8 mouse cellular contexts compared by ENCODE assay signal in genomic region chr10:37231936-37232556, GRCm38 (mm10).
A peak's percentile ranks its signal among the peaks of the same experiment; 100 is the strongest.
DNase-seq lines count a peak whose midpoint lies in the region; ATAC-seq and TF ChIP-seq lines count a peak whose summit lies in the region.

No protein-coding gene starts in this region.

- peaks cover 60% of the 10 kb centered on the region for H3K4me1 ChIP-seq in bone marrow macrophage, adult 2 months (ENCODE audit: control insufficient read depth, insufficient read depth, low read length)
- peaks cover 12% of the 10 kb centered on the region; the same call in 1 of the 2 replicates for H3K4me1 ChIP-seq in intestine, embryonic 15.5 days (replicated peaks)
- H3K4me1 ChIP-seq in lung, embryonic 15.5 days: peaks cover 26% of the 10 kb centered on the region
- H3K4me1 ChIP-seq in neural tube, embryonic 15.5 days: peaks cover 6% of the 10 kb centered on the region

- no peaks in the 10 kb centered on the region for H3K36me3 ChIP-seq in intestine, embryonic 15.5 days
- H3K36me3 ChIP-seq in lung, embryonic 15.5 days: no peaks in the 10 kb centered on the region
- no peaks in the 10 kb centered on the region for H3K36me3 ChIP-seq in neural tube, embryonic 15.5 days

- no peaks in the 10 kb centered on the region for H3K9me3 ChIP-seq in intestine, embryonic 15.5 days
- no peaks in the 10 kb centered on the region for H3K9me3 ChIP-seq in lung, embryonic 15.5 days
- H3K9me3 ChIP-seq in neural tube, embryonic 15.5 days (replicated peaks): no peaks in the 10 kb centered on the region

- H3K27me3 ChIP-seq in intestine, embryonic 15.5 days (replicated peaks): no peaks in the 10 kb centered on the region
- no peaks in the 10 kb centered on the region for H3K27me3 ChIP-seq in lung, embryonic 15.5 days
- no peaks in the 10 kb centered on the region for H3K27me3 ChIP-seq in neural tube, embryonic 15.5 days (replicated peaks)

- DNase-seq in adrenal gland, postnatal 10 days: peak; percentile 27
- DNase-seq in adrenal gland, postnatal 4 days (ENCODE audit: low spot score in 2 of 2): no peak
- peak; percentile 37 for DNase-seq in gastrocnemius, postnatal 25 days
- DNase-seq in frontal cortex, postnatal 36 days (ENCODE audit: low spot score in 2 of 2): no peak

- whole genome bisulfite sequencing in intestine, embryonic 15.5 days: 16% methylated on average over 11 of the region's 12 CpGs
- WGBS in lung, embryonic 15.5 days: 13% methylated on average over 7 of the region's 12 CpGs
- WGBS in neural tube, embryonic 15.5 days: 15% methylated on average over 9 of the region's 12 CpGs

- peak overlapping the region; percentile 47 for H3K4me3 ChIP-seq in bone marrow macrophage, adult 2 months (ENCODE audit: insufficient read depth, low read length)
- 0 out of 2 replicates have a peak overlapping the region, but pooled peaks have one; percentile 10 for H3K4me3 ChIP-seq in intestine, embryonic 15.5 days (replicated peaks)
- H3K4me3 ChIP-seq in lung, embryonic 15.5 days: 0 out of 2 replicates have a peak overlapping the region, but pooled peaks have one; percentile 19
- 0 out of 2 replicates have a peak overlapping the region, but pooled peaks have one; percentile 13 for H3K4me3 ChIP-seq in neural tube, embryonic 15.5 days (replicated peaks)

- no peak for TF ChIP-seq CTCF in bone marrow macrophage, adult 2 months (IDR thresholded peaks at IDR 0.05; ENCODE audit: low read depth, low read length)

- peak overlapping the region; percentile 97 for H3K27ac ChIP-seq in bone marrow macrophage, adult 2 months (ENCODE audit: insufficient read depth, low read depth, low read length)
- H3K27ac ChIP-seq in intestine, embryonic 15.5 days: no peak overlapping the region
- H3K27ac ChIP-seq in lung, embryonic 15.5 days: peak overlapping the region; percentile 53
- 0 out of 2 replicates have a peak overlapping the region, but pooled peaks have one; percentile 33 for H3K27ac ChIP-seq in neural tube, embryonic 15.5 days (replicated peaks)

- TF ChIP-seq POLR2A in bone marrow macrophage, adult 2 months (IDR thresholded peaks at IDR 0.05; ENCODE audit: borderline replicate concordance, low read depth, low read length): no peak

- peak overlapping the region; percentile 43 for H3K4me2 ChIP-seq in intestine, embryonic 15.5 days (replicated peaks)
- H3K4me2 ChIP-seq in lung, embryonic 15.5 days: peak overlapping the region; percentile 51
- peak overlapping the region; percentile 49 for H3K4me2 ChIP-seq in neural tube, embryonic 15.5 days

- ATAC-seq in intestine, embryonic 15.5 days: peak; percentile 85
- ATAC-seq in lung, embryonic 15.5 days (ENCODE audit: borderline replicate concordance, extremely low read depth, low FRiP score, low TSS enrichment): peak; percentile 86
- peak; percentile 75; the same call in 1 of the 2 replicates for ATAC-seq in neural tube, embryonic 15.5 days (ENCODE audit: low FRiP score)

- H3K9ac ChIP-seq in intestine, embryonic 15.5 days: no peak overlapping the region
- H3K9ac ChIP-seq in lung, embryonic 15.5 days: no peak overlapping the region
- no peak overlapping the region for H3K9ac ChIP-seq in neural tube, embryonic 15.5 days (replicated peaks)

Comparison
In these comparisons a context has a peak if more than half of its experiments do, and no peak if none do; other contexts are left out.
1. DNase-seq: peak in adrenal gland, postnatal 10 days (single experiment) and gastrocnemius, postnatal 25 days (single experiment); none in adrenal gland, postnatal 4 days (0 of 2) and frontal cortex, postnatal 36 days (0 of 2).
2. Peak in every context shown above with its lines, with median percentiles within 50 percentile points of each other: H3K4me3 ChIP-seq, ATAC-seq and H3K4me2 ChIP-seq.